Mouse (Mus musculus) cerebellum, adult 2 months (tissue): ENCODE measurements around the gene Rcc1. TPM values are rescaled to one million over a fixed set of nuclear protein-coding genes. Genes with fewer than 3 reads are reported as not detected.

Source experiments
- DNase-seq, 2 experiments: peaks; one replicate each; pipeline ENCODE4 v3.0.0; 2021
- H3K27ac ChIP-seq: fragments of 200-500 bp; 2 replicates; pipeline ENCODE4 v1.5.1; 2012; ENCODE audit warnings: low read length, control low read depth, inconsistent platforms; ENCODE audit not compliant: insufficient read depth
- H3K27me3 ChIP-seq: fragments of 200-500 bp; 2 replicates; pipeline ENCODE4 v1.6.1; 2012; ENCODE audit warnings: inconsistent platforms, mild to moderate bottlenecking, low read length, moderate library complexity; ENCODE audit not compliant: control insufficient read depth, insufficient read depth
- H3K4me1 ChIP-seq: fragments of 200-500 bp; 2 replicates; pipeline ENCODE4 v1.6.1; 2011; ENCODE audit warnings: low read length; ENCODE audit not compliant: control insufficient read depth, insufficient read depth
- H3K4me3 ChIP-seq: fragments of 200-500 bp; replicated peaks from 2 replicates; pipeline ENCODE3; 2011; ENCODE audit warnings: mild to moderate bottlenecking, low read depth, low read length, control low read depth; ENCODE audit not compliant: insufficient read depth
- CTCF ChIP-seq: fragments of 200-500 bp; IDR thresholded peaks from 2 replicates; pipeline ENCODE4 v1.5.1; 2011; ENCODE audit warnings: low read depth, mild to moderate bottlenecking, control low read depth, low read length, moderate library complexity, borderline replicate concordance; ENCODE audit not compliant: insufficient read depth
- POLR2A ChIP-seq: fragments of 200-500 bp; IDR thresholded peaks from 2 replicates; pipeline ENCODE4 v1.6.1; 2011; ENCODE audit warnings: low read length, control low read depth, borderline replicate concordance; ENCODE audit not compliant: insufficient read depth
- WGBS: fragments of 180-500 bp; shearing (Covaris S2); methylation state at CpG from one replicate; pipeline ENCODE4 v1.1.7; 2018; 5-methylcytosine and 5-hydroxymethylcytosine counted together
- polyA plus RNA-seq: library from polyadenylated mRNA; depleted of rRNA; stranded (reverse); fragments of >200 nt; gene quantifications from 2 replicates; pipeline ENCODE4 v1.2.3, GENCODE M21; 2012

Rcc1 gene
- polyA plus RNA-seq, 1 experiment: 8.4 TPM

GRCm38 (mm10) chr4:132387617-132388016 is 34.2 kb upstream of the Rcc1 start:
- no peak for DNase-seq
- no peak overlapping the region for H3K27ac ChIP-seq
- no peak overlapping the region for H3K4me3 ChIP-seq
- TF ChIP-seq CTCF (no peak), POLR2A (no peak)
- H3K27me3 ChIP-seq: no peaks in the 10 kb centered on the region; the same call in 1 of the 2 replicates
- no peaks in the 10 kb centered on the region for H3K4me1 ChIP-seq
- 92% methylated on average over 5 of the region's 5 CpGs for WGBS

- no peak for DNase-seq
- Histone ChIP-seq H3K4me1 (no peaks in the 10 kb centered on the region), H3K27ac (no peak overlapping the region), H3K4me3 (no peak overlapping the region), H3K27me3 (no peaks in the 10 kb centered on the region; the same call in 1 of the 2 replicates)
- 85% methylated on average over 7 of the region's 7 CpGs for WGBS
- no peak for TF ChIP-seq CTCF
- no peak for TF ChIP-seq POLR2A
These were observed 33.4 kb upstream of the Rcc1 start for GRCm38 (mm10) chr4:132386846-132387245.

GRCm38 (mm10) chr4:132385771-132386410 is 32.5 kb upstream of the Rcc1 start:
- H3K27me3 ChIP-seq: no peaks in the 10 kb centered on the region; the same call in 1 of the 2 replicates
- WGBS: 62% methylated on average over 8 of the region's 8 CpGs
- no peaks in the 10 kb centered on the region for H3K4me1 ChIP-seq
- no peak for TF ChIP-seq CTCF
- TF ChIP-seq POLR2A: no peak
- no peak for DNase-seq
- no peak overlapping the region for H3K4me3 ChIP-seq
- no peak overlapping the region for H3K27ac ChIP-seq

- 87% methylated on average over 3 of the region's 3 CpGs for WGBS
- H3K27ac ChIP-seq: no peak overlapping the region
- H3K4me1 ChIP-seq: no peaks in the 10 kb centered on the region
- TF ChIP-seq POLR2A (no peak), CTCF (no peak)
- DNase-seq: no peak
- no peaks in the 10 kb centered on the region; the same call in 1 of the 2 replicates for H3K27me3 ChIP-seq
- no peak overlapping the region for H3K4me3 ChIP-seq
These were observed 30.1 kb upstream of the Rcc1 start for GRCm38 (mm10) chr4:132383455-132383854.

GRCm38 (mm10) chr4:132382296-132382695 is 28.9 kb upstream of the Rcc1 start:
- WGBS: 87% methylated on average over 4 of the region's 4 CpGs

DNA sequence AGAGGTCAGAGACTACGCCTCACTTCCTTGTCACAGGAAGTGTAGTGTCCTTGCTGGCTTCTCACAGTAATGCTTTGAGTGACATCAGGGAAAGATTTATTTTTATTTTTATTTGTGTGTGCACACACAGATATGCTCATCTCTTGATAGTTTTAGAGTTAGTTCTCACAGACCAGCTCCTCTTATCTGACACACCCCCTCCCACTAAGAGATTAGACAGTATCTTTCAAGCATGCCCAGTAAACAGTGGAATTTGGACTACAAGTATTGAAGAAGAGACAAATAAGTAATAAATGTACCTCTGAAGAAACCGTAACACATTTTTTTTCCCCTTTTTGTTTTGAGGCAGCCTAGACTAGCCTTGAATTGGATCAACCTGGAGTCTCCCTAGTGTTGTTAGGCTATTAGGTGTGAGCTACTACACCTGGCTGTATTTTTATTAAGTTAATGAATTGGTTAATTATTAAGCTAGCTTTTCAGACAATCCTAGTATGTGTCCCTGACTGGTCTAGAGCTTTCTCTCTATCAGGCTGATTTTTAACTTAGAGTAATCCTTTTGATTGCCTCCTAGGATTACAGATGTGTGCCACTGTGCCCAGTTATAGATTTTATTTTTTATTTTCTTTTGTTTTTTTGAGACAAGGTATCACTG is 27.7 kb upstream of the Rcc1 start:
- no peak for DNase-seq
- Histone ChIP-seq H3K4me3 (no peak overlapping the region), H3K27ac (no peak overlapping the region), H3K4me1 (no peaks in the 10 kb centered on the region), H3K27me3 (no peaks in the 10 kb centered on the region; the same call in 1 of the 2 replicates)
- TF ChIP-seq CTCF (no peak), POLR2A (no peak)
- WGBS: 98% methylated on average over 2 of the region's 2 CpGs

More at GRCm38 (mm10) chr4:132382296-132382695, 28.9 kb upstream of the Rcc1 start:
- no peak for TF ChIP-seq POLR2A
- no peak for TF ChIP-seq CTCF
- Histone ChIP-seq H3K4me1 (no peaks in the 10 kb centered on the region), H3K27ac (no peak overlapping the region), H3K4me3 (no peak overlapping the region), H3K27me3 (no peaks in the 10 kb centered on the region; the same call in 1 of the 2 replicates)
- no peak for DNase-seq

- no peaks in the 10 kb centered on the region for H3K27me3 ChIP-seq
- TF ChIP-seq POLR2A (no peak), CTCF (no peak)
- H3K4me3 ChIP-seq: no peak overlapping the region
- no peaks in the 10 kb centered on the region for H3K4me1 ChIP-seq
- DNase-seq: no peak
- H3K27ac ChIP-seq: no peak overlapping the region
- 84% methylated on average over 1 of the region's 1 CpGs for WGBS
These were observed 20.4 kb upstream of the Rcc1 start for GRCm38 (mm10) chr4:132373820-132374219.
